Mouse (Mus musculus): Measurements from ENCODE around the gene Ccdc85b.

Gene Ccdc85b

GRCm38 (mm10) chr19:5480016-5480415 lies 22.3 kb upstream of the Ccdc85b start:
- DNase-seq: no peak

DNA sequence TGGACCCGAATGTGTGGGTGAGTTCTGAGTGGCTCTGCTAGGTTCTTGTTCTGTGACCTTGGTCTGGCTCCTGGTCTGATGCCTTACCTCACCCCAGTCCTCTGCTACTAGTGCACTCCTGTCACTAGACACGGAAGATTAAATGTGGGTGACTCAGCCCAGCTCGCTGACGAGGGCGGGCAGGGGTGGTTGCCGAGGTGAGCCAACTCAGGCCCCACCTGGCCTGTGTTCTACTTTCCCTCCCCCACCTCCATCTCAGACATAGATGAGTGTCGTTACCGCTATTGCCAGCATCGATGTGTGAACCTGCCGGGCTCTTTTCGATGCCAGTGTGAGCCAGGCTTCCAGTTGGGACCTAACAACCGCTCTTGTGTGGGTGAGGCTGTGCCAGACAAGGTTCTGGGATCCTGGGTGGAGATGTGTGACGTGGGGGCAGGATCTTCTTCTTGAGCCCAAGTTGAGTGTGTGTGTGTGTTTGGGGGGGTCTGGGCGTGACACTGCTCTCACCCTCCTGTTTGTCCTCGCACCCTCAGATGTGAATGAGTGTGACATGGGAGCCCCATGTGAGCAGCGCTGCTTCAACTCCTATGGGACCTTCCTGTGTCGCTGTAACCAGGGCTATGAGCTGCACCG lies 20.1 kb upstream of the Ccdc85b start:
- no peak for DNase-seq

DNA sequence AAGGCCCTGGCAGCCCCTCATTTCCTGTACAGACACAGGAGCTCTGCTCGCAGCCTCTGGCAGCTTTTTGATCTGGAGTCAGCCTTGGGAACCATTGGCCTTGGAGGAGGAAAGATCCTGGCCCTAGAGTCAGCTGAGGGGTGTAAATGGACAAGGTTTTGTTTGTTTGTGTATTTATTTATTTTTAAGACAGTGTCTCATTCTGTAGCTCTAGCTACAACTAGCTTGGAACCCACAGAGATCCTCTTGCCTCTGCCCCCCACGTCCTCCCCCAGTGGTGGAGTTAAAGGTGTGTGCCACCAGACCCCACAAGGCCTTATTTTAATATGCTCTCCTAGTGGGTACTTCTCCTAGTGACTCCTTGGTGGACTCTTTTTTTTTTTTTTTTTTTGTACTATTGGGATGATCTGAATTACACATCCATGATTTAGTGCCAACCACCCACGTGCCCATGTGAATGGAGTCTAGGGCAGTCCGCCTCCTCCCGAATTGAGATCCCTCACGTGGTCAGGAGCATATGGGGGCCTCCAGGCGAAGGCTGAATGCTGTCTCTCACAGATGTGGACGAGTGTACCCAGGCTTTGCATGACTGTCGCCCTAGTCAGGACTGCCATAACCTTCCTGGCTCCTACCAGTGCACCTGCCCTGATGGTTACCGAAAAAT lies 19.4 kb upstream of the Ccdc85b start:
- DNase-seq: no peak

GRCm38 (mm10) chr19:5475069-5475714 lies 17.5 kb upstream of the Ccdc85b start:
- DNase-seq: no peak

DNA sequence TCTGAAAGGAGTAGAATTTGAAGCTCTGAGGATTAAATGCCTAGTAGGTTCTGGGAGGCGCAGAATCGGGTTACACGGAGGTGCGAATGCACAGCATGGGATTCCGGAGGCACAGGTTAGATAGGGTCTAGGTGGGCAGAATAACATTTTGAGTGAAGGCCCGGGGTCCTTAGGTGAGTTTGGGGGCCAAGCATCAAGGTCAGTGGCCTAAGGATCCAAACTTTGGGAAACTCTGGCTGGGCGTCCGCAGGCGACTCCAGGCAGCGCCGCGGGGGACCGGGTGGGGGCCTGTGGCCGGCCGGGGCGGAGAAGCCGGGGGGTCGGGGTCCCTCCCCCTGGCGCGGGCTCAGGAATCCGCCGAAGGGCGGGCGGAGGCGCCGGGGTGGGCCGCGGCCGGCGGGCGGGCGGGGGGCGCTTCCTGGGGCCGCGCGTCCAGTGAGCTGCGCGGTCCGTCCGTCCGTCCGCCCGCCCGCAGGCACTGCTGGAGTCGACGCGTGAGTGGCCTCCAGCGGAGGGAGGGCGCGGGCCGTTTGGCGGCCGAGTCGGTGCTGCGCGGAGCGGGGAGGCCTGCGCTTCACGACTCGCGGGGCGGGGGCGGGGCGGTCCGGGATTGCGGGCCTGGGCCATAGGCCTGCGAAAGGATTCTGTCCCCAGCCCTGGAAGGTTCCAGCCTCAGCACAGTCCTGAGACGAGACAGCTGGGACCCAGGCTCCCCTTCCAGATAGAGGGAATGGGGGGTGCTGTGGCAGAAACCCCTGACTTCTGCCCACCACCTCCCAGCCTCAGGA lies 16.8 kb upstream of the Ccdc85b start:
- DNase-seq: no peak

GRCm38 (mm10) chr19:5473720-5474119 lies 16.0 kb upstream of the Ccdc85b start, which contains the start of gene Efemp2:
Gene Efemp2, plus strand, starts transcription at chr19:5473954.
- DNase-seq: peak; percentile 53 to 61

DNA sequence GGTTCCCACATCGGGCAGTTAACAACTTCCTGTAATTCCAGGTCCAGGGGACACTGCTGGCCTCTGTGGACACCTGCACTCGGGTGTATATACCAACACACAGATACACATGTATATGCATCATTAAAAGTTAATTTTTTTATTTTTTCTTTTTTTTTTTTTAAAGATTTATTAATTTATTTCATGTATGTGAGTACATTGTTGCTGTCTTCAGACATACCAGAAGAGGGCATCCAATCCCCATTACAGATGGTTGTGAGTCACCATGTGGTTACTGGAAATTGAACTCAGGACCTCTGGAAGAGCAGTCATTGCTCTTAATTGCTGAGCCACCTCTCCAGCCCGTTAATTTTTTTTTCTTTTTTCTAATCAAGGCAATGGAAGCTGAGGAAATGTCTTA lies 15.2 kb upstream of the Ccdc85b start:
- DNase-seq: no peak

DNA sequence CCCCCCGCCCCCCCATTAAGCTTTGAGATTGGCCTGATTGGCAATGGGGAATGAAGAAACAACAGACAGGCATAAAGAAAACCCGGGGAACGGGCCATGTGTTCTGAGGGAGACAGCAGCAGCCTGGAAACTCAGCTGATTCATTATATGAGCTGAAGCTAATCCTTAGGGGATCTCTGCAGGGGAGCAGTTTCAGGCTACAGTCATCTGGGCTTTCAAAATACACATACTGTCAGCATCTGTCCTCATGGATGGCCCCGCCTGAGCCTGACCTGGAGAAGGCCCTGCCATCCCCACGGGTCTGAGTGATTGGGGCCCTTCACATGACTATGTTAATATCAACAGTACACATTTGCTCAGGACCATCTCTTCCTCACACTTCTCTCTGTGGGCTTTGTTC lies 14.2 kb upstream of the Ccdc85b start:
- no peak for DNase-seq

DNA sequence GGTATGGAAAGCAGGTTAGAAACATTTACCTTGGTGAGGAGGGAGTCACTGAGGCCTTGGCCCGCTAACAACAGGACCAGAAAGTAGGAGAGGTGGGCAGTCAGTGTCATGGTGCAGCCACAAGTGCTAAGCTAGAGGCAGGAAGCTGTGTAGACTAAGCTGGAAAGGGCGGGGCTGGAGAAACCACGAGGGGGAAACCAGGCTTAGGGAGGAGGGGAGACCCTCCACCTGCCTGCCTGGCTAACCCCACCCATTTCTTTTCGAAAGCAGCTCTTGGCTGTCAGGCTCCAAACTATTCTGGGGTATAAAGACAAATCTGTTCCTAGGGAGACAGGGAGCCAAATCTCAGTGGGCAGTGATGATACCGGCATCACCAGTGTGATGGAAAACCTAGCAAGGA lies 10.7 kb upstream of the Ccdc85b start, which contains the start of gene Ctsw:
TSS of gene Ctsw (minus strand) at position 134 of the 400 bp plus-strand sequence.
- DNase-seq: peak; percentile 57 to 67

GRCm38 (mm10) chr19:5466916-5467500 lies 9.3 kb upstream of the Ccdc85b start:
- DNase-seq: no peak

DNA sequence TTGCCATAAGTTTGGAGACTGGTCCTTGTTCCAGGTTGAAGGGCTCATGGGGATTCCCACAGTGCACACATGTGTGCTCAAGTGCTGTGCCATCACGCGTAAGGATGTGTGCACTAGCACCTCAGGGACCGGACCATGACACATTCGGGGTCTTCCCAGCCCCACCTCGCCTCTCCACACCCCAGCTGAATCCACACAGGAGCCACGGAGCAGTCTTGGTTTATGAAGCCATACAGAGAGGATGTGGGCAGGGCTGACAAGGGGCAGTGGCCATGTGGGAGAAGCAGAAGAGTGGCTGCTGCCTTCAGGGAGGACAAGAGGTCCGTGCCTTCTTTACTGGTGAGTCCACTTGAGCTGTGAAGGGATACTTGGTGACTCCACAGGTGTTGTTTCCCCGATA lies 7.3 kb upstream of the Ccdc85b start:
- no peak for DNase-seq

DNA sequence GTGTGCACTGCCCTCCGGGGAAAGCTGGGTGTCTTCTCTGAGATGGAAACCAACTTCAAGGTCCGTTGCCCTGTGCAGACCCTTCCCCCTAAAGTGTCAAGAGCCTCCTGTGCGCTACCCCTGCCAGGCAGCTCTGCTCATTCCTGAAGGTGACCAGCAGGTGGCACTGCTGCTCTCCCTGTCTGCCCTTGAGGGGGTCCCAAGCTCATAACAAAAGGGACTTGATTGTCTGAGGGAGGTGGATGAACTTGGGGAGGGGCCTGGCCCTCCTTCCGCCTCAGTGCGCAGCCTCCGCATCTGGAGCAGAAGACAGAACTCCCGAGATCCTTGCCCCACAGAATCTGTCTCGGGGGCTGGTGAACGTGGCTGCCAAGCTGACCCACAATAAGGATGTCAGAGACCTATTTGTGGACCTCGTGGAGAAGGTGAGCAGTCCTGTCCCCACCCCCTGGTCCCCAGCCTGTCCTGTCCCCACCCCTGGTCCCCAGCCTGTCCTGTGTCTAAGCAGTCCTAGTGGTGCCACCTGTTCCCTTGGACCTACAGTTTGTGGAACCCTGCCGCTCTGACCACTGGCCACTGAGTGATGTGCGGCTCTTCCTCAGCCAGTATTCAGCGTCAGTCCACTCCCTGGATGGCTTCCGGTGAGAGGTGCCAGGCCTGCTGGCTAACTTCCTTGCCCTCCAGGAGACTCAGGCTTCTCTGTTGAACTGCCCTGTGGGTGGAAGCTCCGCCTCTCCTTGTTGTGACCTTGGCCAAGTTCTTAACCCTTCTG lies 6.3 kb upstream of the Ccdc85b start:
- peak in 1 of 2 experiments; percentile 61 for DNase-seq

DNA sequence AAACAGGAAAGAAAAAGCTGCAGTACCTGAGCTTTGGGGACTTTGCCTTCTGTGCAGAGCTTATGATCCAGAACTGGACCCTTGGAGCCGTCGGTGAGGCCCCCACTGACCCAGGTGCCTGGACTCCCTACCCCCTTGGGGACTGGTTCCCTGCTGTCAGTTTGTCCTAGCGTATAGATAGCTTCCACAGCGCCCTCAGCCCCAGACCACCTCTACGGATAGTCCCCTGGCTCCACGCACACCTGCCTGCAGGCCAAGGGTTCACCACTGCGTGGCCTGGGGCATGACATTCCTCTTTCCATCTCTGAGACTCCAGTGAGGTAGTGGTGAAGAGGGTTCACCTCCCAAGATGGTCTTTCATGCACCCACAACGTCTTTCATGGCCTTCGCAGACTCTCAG lies 5.5 kb upstream of the Ccdc85b start:
- DNase-seq: no peak

- DNase-seq: no peak
These were observed 3.7 kb upstream of the Ccdc85b start for GRCm38 (mm10) chr19:5461411-5461810.

DNA sequence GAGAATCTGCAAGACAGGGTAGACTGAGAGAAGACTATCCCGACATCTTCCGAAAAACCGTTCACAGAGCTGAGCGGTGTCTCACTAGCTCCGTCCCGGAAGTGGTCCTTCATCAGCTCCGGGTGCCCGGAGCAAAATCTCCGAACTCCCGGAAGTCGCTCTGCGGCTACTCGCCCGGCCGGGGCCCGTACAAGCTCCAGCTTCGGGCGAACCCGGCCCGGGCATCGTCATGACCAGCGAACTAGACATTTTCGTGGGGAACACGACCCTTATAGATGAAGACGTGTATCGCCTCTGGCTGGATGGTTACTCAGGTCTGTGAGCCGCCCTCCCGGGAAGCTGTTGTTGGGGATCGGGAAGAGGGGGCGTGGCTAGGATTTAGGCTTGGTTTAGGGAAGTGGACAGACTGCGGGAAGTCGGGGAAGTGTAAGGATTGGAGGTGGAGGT lies 2.8 kb upstream of the Ccdc85b start, which contains the start of gene Fibp:
TSS of gene Fibp (plus strand) at position 151 of the 447 bp plus-strand sequence.
- peak; percentile 61 to 67 for DNase-seq

DNA sequence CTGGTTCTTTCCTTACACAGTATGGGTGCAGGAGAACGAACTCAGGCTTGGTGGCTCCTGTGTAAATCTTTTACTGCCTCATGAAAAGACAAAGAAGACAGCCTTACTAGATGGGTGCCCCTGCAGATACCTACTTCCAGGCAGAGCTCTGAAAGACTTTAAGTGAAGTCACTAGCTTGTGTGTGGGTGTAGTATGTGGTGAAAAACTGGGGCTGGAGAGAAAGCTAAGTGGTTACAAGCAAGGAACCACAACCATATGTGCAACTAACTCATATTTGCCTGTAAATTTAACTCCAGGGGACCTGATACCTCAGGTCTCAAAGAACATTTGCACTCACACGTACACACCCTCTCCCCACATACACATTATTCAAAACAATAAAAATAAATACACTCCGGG lies 2.2 kb upstream of the Ccdc85b start:
- no peak for DNase-seq

DNA sequence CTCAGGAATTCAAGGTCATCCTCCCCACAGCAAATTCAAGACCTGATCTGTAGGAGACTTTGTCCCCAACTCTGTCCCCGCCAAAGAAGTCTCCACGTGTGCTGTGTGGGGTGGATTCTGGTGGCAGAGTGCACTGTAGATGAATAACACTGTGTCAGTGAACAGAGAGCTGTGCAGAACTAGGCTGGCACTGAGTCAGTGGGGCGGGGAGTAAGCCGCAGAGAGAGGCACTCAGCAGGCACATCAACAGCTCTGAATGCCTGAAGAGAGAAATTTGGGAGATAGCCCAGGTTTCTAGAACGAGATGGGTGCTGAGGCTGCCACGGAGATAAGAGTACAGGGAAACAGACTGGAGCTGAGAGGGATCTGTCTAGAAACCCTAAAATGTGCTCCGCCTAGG lies 1.3 kb upstream of the Ccdc85b start:
- no peak for DNase-seq

GRCm38 (mm10) chr19:5456922-5457745 lies 560 bp downstream of the Ccdc85b start:
- DNase-seq: peak; percentile 92 to 93

- no peak for DNase-seq
These were observed 1.3 kb downstream of the Ccdc85b start for GRCm38 (mm10) chr19:5456241-5456921.

GRCm38 (mm10) chr19:5455568-5455967 lies 2.1 kb downstream of the Ccdc85b start:
- DNase-seq: no peak
